ENCODE assay signal across 8 mouse cellular contexts in the genomic region with DNA sequence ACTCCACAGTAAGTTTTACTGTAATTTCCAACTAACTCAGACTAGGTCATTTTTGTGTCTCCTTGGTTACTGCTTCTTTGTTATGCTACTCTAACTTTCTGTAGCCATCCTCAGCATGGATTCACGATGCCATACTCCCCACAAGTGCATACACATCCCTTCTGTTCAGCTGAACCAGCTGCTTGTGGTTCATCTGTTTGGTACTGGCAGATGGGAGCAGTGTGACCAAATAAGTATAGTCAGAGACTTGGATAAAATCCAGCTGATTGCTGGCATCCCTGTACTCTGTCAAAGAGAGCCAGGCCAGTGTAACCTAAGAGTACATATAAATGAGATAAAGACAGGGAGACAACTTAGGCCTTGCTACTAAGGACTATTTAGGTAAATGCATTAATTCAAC.
DNase-seq lines count a peak whose midpoint lies in the region; ATAC-seq and TF ChIP-seq lines count a peak whose summit lies in the region.

No protein-coding gene starts in this region.

- ATAC-seq in limb, embryonic 14.5 days (ENCODE audit: low FRiP score, low read depth), result no peak; the same call in 1 of the 2 replicates

- WGBS in limb, embryonic 14.5 days, result 50% methylated on average over 1 of the region's 1 CpGs
- WGBS in limb, embryonic 10.5 days, result 76% methylated on average over 1 of the region's 1 CpGs
- WGBS in thymus, adult 2 months, result 34% methylated on average over 1 of the region's 1 CpGs

- no peaks in the 10 kb centered on the region for H3K36me3 ChIP-seq in limb, embryonic 14.5 days (ENCODE audit: control insufficient read depth, insufficient read depth, low read length)
- no peaks in the 10 kb centered on the region for H3K36me3 ChIP-seq in limb, embryonic 10.5 days
- H3K36me3 ChIP-seq in thymus, adult 2 months (ENCODE audit: control insufficient read depth, insufficient read depth, low read length), result no peaks in the 10 kb centered on the region

- H3K9ac ChIP-seq in limb, embryonic 14.5 days (ENCODE audit: low read depth, low read length, severe bottlenecking), result no peak overlapping the region

- no peak overlapping the region for H3K4me3 ChIP-seq in limb, embryonic 14.5 days (replicated peaks; ENCODE audit: low read length)
- no peak overlapping the region for H3K4me3 ChIP-seq in limb, embryonic 10.5 days
- no peak overlapping the region for H3K4me3 ChIP-seq in thymus, adult 2 months (ENCODE audit: control insufficient read depth, insufficient read depth, low read length)

- no peak overlapping the region for H3K4me2 ChIP-seq in limb, embryonic 14.5 days (replicated peaks; ENCODE audit: low read depth, low read length, severe bottlenecking)

- no peak overlapping the region for H3K27ac ChIP-seq in limb, embryonic 14.5 days (replicated peaks; ENCODE audit: low read depth, low read length)
- no peak overlapping the region for H3K27ac ChIP-seq in limb, embryonic 10.5 days
- no peak overlapping the region for H3K27ac ChIP-seq in thymus, adult 2 months (ENCODE audit: control insufficient read depth, insufficient read depth, low read length)

- no peak for TF ChIP-seq POLR2A in limb, embryonic 14.5 days (IDR thresholded peaks at IDR 0.05; ENCODE audit: borderline replicate concordance, extremely low read depth, insufficient read depth, insufficient read length)
- no peak for TF ChIP-seq POLR2A in thymus, adult 2 months (IDR thresholded peaks at IDR 0.05; ENCODE audit: control insufficient read depth, extremely low read depth, insufficient read depth, low read length, poor library complexity)

- intact Hi-C loops in heart, postnatal 10 days (cut with DNase I), result no loop called here
- intact Hi-C loops in left cerebral cortex, postnatal 25 days (cut with DNase I), result no loop called here
- intact Hi-C loops in gastrocnemius, postnatal 14 days (cut with DNase I; ENCODE audit: low total_unique reads), result no loop called here

- H3K4me1 ChIP-seq in limb, embryonic 14.5 days (ENCODE audit: control insufficient read depth, insufficient read depth, low read length), result no peaks in the 10 kb centered on the region
- no peaks in the 10 kb centered on the region for H3K4me1 ChIP-seq in limb, embryonic 10.5 days
- H3K4me1 ChIP-seq in thymus, adult 2 months (replicated peaks; ENCODE audit: control insufficient read depth, insufficient read depth, low read length), result no peaks in the 10 kb centered on the region

- no peak for TF ChIP-seq CTCF in thymus, adult 2 months (IDR thresholded peaks at IDR 0.05; ENCODE audit: borderline replicate concordance, control insufficient read depth, extremely low read depth, insufficient read depth, low read length, poor library complexity)

- no peaks in the 10 kb centered on the region for H3K9me3 ChIP-seq in limb, embryonic 14.5 days (ENCODE audit: control insufficient read depth, low read length)
- H3K9me3 ChIP-seq in limb, embryonic 10.5 days (replicated peaks), result no peaks in the 10 kb centered on the region

- peak; percentile 56 for DNase-seq in limb, embryonic 14.5 days (ENCODE audit: low spot score)
- no peak for DNase-seq in limb, embryonic 10.5 days (ENCODE audit: low spot score)
- DNase-seq in heart, postnatal 10 days, result peak; percentile 44 to 48
- peak; percentile 8 to 72 for DNase-seq in left cerebral cortex, postnatal 25 days (ENCODE audit: low spot score in 2 of 2)
- DNase-seq in right cerebral cortex, postnatal 4 days, result peak; percentile 13
- no peak for DNase-seq in gastrocnemius, postnatal 14 days
- DNase-seq in MN1 (ENCODE audit: low spot score), result no peak
- no peak for DNase-seq in thymus, adult 2 months

- no peaks in the 10 kb centered on the region for H3K27me3 ChIP-seq in limb, embryonic 14.5 days (ENCODE audit: control insufficient read depth, insufficient read depth, low read length)
- H3K27me3 ChIP-seq in limb, embryonic 10.5 days (ENCODE audit: low read depth, poor library complexity, severe bottlenecking), result no peaks in the 10 kb centered on the region
- H3K27me3 ChIP-seq in thymus, adult 2 months (ENCODE audit: control insufficient read depth, insufficient read depth, low read length), result no peaks in the 10 kb centered on the region

Comparison
In these comparisons a context has a peak if more than half of its experiments do, and no peak if none do; other contexts are left out.
1. DNase-seq: peak in limb, embryonic 14.5 days (single experiment), heart, postnatal 10 days (2 of 2), left cerebral cortex, postnatal 25 days (2 of 2) and right cerebral cortex, postnatal 4 days (single experiment); none in limb, embryonic 10.5 days (single experiment), gastrocnemius, postnatal 14 days (single experiment), MN1 (single experiment) and thymus, adult 2 months (single experiment).